Mouse (Mus musculus): ENCODE data around the gene Homez. TPM values are rescaled to one million over a fixed set of nuclear protein-coding genes. Genes with fewer than 3 reads are reported as not detected.
A peak's percentile ranks its signal among the peaks of the same experiment; 100 is the strongest.

Homez gene
- polyA plus RNA-seq (2012; ENCODE audit: insufficient read depth, low replicate concordance), result 1.6 and 2.1 TPM in 2 replicates

DNA sequence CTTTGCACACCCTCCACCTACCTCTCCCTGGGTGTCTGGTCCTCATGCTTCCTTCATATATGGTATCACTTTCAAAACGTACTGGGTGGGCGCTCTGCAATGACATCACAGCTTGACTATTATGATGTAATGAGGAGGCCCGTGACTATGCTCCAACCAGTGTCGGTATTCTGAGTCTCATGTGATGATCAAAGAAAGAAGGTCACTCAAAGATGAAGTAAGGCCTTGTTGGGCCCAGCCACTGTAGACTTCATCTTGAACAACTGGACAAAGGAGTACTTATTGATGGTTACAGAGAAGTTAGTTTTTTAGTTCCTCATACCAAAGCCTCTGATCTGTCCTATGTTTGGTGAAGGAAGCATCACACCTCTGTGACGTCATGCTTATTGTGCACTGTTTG, at the start of gene Homez:
Gene Homez (minus strand): TSS at position 101 of the 400 bp plus-strand sequence.
- no peak within 1 kb of the TSS for H3K4me3 ChIP-seq (replicated peaks)
- TF ChIP-seq FLI1 (IDR thresholded peaks at IDR 0.05; ENCODE audit: low read length) (no peak), GATA1 (IDR thresholded peaks at IDR 0.05; ENCODE audit: borderline replicate concordance, low read length) (no peak)
- peaks cover 3% of the 10 kb centered on the region for H3K36me3 ChIP-seq (replicated peaks; ENCODE audit: low read length)
- no peaks in the 10 kb centered on the region for H3K27me3 ChIP-seq (replicated peaks)
- H3K9me3 ChIP-seq, result no peaks in the 10 kb centered on the region
- H3K4me1 ChIP-seq, result peaks cover 30% of the 10 kb centered on the region

DNA sequence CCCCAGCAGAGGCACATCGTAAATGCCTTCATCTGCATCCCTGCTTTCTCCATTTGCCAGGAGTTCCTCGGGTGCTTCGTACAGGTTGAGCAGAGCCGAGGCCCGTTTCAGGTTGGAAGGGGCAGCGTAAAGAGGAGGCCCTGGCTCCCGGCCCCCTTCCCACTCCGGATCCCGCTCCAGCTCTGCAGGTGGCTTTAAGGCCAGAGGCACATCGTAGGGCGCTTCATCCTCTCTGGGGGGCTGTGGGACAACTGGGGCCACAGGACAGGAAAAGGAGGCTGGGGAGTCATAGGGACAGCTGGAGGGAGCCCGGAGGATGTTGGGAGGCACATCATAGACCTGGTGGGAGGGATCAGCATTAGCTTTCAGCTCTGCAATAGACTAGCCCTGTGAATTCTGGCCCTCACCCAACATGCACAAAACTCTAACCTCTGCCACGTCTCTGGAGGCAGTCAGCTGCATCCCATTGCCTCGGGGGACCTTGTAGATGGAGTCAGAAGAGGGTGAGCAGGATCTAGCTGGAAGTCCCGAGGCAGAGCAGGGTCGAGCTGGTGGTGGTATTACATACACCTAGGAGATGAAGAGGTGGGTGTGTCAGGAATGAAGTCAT, 49.4 kb upstream of the Homez start:
- peaks cover 91% of the 10 kb centered on the region for H3K27me3 ChIP-seq (replicated peaks)

DNA sequence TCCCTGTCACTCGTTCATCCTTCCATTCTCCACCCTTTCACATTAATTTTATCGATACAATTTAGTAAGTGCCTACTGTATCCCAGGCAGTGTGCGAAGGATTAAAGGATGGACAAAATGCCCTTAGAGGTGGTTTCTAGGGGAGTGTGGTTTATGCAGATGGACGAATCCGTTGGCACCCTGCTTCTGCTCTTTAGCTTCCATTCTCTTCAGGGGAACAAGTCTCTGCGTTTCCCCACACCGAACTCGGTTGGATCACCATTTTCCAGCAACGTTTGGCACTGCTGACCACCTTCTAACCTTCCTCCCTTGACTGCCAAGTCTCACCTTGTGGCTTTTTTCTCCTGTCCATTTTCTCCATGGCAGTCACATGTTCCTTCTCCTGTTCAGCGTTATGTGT, 42.6 kb upstream of the Homez start:
- Histone ChIP-seq H3K4me3 (replicated peaks) (peak overlapping the region; percentile 92), H3K9me3 (no peaks in the 10 kb centered on the region), H3K36me3 (replicated peaks; ENCODE audit: low read length) (no peaks in the 10 kb centered on the region), H3K4me1 (peaks cover 22% of the 10 kb centered on the region), H3K27me3 (replicated peaks) (peaks cover 94% of the 10 kb centered on the region)
- TF ChIP-seq FLI1 (IDR thresholded peaks at IDR 0.05; ENCODE audit: low read length) (no peak), GATA1 (IDR thresholded peaks at IDR 0.05; ENCODE audit: borderline replicate concordance, low read length) (no peak)

More for the DNA sequence above, 49.4 kb upstream of the Homez start:
- Histone ChIP-seq H3K36me3 (replicated peaks; ENCODE audit: low read length) (no peaks in the 10 kb centered on the region), H3K4me1 (peaks cover 9% of the 10 kb centered on the region), H3K9me3 (peaks cover 19% of the 10 kb centered on the region), H3K4me3 (replicated peaks) (no peak overlapping the region)
- TF ChIP-seq FLI1 (IDR thresholded peaks at IDR 0.05; ENCODE audit: low read length), result no peak
- TF ChIP-seq GATA1 (IDR thresholded peaks at IDR 0.05; ENCODE audit: borderline replicate concordance, low read length), result no peak

DNA sequence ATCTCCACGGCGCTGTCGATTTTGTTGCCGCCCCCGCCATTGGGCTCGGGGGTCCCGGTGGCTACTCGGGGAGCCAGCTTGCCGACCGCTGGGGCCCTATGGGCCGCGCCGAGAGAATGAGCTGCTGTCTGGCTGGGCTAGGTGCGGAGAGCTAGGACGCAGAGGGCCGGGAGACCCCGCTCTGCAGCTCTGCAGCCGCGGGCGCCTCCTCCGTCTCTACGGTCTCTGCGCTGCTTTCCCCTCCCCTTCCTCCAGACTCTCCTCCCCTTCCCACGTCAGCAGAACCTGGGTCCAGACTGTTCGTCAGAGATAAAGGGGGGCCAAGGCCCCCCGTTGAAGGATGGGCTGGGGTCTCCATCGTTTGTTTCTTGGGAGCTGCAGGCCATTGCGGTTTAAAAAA, 42.1 kb upstream of the Homez start, which contains the start of gene Slc22a17:
Gene Slc22a17 (minus strand): TSS at position 247 of the 400 bp plus-strand sequence.
- TF ChIP-seq FLI1 (IDR thresholded peaks at IDR 0.05; ENCODE audit: low read length) (no peak), GATA1 (IDR thresholded peaks at IDR 0.05; ENCODE audit: borderline replicate concordance, low read length) (no peak)
- Histone ChIP-seq H3K9me3 (no peaks in the 10 kb centered on the region), H3K4me3 (replicated peaks) (peak within 1 kb of the TSS; percentile 92), H3K27me3 (replicated peaks) (peaks cover 96% of the 10 kb centered on the region), H3K4me1 (peaks cover 22% of the 10 kb centered on the region), H3K36me3 (replicated peaks; ENCODE audit: low read length) (no peaks in the 10 kb centered on the region)

DNA sequence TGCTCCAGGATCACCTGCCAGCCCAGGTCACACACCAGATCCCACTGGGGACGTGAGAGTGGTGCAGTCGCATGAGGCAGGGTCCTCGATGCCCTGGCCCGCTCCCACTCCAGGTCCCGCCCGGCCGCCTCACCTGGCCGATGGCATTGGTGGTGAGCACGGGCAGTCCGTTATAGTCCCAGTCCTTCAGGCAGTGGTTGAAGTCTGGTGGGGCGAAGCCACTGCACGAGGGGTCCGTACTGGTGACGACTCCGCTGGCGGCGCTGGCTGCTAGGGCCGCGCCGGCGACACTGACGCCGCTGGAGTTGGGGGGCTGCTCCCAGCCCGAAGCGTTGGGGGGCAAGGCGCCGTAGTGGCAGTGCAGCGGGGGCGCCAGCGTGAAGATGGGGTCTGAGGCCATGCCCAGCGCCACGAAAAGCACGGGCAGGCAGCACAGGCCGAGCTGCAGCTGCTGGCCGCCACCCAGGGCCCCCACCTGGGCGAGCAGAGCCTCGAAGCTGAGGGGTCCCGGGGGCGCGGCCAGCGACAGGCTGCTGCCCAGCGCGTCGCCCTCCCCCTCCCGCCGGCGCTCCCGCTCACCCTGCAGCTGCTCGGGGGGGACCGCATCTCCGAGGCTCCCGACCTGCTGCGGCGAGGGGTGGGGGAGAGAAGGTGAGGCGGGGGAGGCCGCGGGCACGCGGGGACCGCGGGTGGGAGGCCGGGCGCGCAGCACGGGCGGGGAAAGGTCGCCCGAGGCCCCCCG, 41.5 kb upstream of the Homez start:
- H3K4me3 ChIP-seq (replicated peaks), result peak overlapping the region; percentile 92
- no peaks in the 10 kb centered on the region for H3K9me3 ChIP-seq
- TF ChIP-seq GATA1 (IDR thresholded peaks at IDR 0.05; ENCODE audit: borderline replicate concordance, low read length) (no peak), FLI1 (IDR thresholded peaks at IDR 0.05; ENCODE audit: low read length) (no peak)
- H3K4me1 ChIP-seq, result peaks cover 22% of the 10 kb centered on the region
- no peaks in the 10 kb centered on the region for H3K36me3 ChIP-seq (replicated peaks; ENCODE audit: low read length)
- peaks cover 97% of the 10 kb centered on the region for H3K27me3 ChIP-seq (replicated peaks)

DNA sequence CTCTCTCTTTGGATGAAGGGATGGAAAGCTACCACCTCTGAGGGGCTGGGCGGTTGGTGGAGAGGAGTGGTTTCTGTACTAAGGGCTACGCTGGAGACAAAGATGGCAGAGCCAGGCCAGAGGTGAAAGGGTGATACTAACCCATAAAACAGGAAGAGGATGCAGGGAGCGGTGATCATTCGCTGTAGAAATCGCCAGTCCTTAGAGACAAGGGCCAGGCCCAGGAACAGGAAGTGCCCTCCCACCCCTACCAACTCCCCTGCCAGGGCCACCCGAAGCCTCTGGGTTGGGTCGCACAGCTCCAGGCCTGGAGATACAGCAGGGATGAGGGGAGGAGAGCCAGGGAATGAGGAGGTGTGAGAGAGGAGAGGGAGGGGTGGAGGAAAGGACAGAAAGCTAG, 37.9 kb upstream of the Homez start:
- Histone ChIP-seq H3K36me3 (replicated peaks; ENCODE audit: low read length) (no peaks in the 10 kb centered on the region), H3K4me3 (replicated peaks) (no peak overlapping the region), H3K9me3 (no peaks in the 10 kb centered on the region), H3K4me1 (peaks cover 22% of the 10 kb centered on the region), H3K27me3 (replicated peaks) (peaks cover 88% of the 10 kb centered on the region)
- no peak for TF ChIP-seq FLI1 (IDR thresholded peaks at IDR 0.05; ENCODE audit: low read length)
- TF ChIP-seq GATA1 (IDR thresholded peaks at IDR 0.05; ENCODE audit: borderline replicate concordance, low read length), result no peak

DNA sequence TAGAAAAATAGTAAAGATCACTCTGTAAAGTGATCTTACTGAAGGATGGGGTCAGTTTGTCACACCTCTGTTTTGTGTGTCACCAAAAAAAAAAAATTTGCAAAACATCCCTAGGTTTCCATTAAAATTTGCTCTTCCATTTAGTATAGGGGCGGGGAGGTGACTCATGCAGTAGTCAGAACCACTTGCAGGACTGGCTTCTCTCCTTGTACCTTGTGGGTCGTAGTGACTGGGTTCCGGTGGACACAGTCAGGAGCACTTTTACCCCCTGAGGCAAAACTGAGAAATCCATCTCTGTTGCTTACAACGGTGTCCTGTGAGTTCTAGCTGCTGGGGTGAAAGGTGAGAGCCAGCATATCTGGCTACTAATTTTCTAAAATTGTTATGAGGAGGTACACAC, 32.9 kb upstream of the Homez start:
- no peaks in the 10 kb centered on the region for H3K9me3 ChIP-seq
- H3K4me1 ChIP-seq, result peaks cover 10% of the 10 kb centered on the region
- peaks cover 40% of the 10 kb centered on the region for H3K27me3 ChIP-seq (replicated peaks)
- peaks cover 6% of the 10 kb centered on the region for H3K36me3 ChIP-seq (replicated peaks; ENCODE audit: low read length)
- TF ChIP-seq GATA1 (IDR thresholded peaks at IDR 0.05; ENCODE audit: borderline replicate concordance, low read length), result no peak
- TF ChIP-seq FLI1 (IDR thresholded peaks at IDR 0.05; ENCODE audit: low read length), result no peak
- H3K4me3 ChIP-seq (replicated peaks), result no peak overlapping the region

DNA sequence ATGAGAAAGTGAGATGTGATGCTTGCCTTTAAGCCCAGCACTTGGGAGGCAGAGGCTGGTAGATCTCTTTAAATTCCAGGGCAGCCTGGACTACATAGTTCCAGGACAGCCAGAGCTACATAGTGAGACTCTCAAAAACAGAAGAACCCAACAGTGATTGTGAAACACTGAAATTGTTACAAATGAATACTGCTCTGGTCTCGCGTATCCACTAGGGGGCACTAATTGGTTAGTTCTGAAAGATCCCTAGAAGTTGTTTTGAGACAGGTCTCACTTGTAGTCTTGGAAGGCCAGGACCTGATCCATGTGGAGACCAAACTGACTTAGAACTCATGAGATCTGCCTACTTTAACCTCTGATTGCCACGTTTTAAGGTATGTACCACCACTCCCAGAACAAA, 29.6 kb upstream of the Homez start:
- peaks cover 12% of the 10 kb centered on the region for H3K27me3 ChIP-seq (replicated peaks)
- TF ChIP-seq FLI1 (IDR thresholded peaks at IDR 0.05; ENCODE audit: low read length), result no peak
- no peak for TF ChIP-seq GATA1 (IDR thresholded peaks at IDR 0.05; ENCODE audit: borderline replicate concordance, low read length)
- peaks cover 38% of the 10 kb centered on the region for H3K36me3 ChIP-seq (replicated peaks; ENCODE audit: low read length)
- H3K4me1 ChIP-seq, result peaks cover 14% of the 10 kb centered on the region; the same call in 1 of the 2 replicates
- no peaks in the 10 kb centered on the region for H3K9me3 ChIP-seq
- no peak overlapping the region for H3K4me3 ChIP-seq (replicated peaks)

DNA sequence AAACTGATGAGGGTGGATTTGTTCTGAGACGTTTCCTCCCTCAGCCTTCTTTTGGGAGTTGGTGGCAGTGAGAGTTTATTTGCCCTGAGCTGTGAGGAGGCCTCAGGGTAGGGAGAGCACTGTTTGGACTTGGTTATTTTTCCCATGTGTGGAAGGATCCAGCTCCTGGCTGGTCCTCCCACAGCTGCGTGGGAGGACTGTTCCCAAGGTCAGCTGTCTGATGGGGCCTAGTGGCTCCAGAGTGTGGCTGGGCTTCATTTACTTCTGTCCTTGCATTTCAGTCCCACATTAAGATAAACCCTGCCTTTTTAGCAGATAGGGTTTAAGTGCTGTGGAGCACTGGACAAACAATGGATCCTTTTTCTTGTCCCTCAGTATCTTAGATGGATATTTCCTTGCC, 26.7 kb upstream of the Homez start:
- H3K4me3 ChIP-seq (replicated peaks), result no peak overlapping the region
- peaks cover 43% of the 10 kb centered on the region for H3K36me3 ChIP-seq (replicated peaks; ENCODE audit: low read length)
- peaks cover 30% of the 10 kb centered on the region for H3K4me1 ChIP-seq
- no peaks in the 10 kb centered on the region for H3K9me3 ChIP-seq
- no peaks in the 10 kb centered on the region for H3K27me3 ChIP-seq (replicated peaks)
- TF ChIP-seq GATA1 (IDR thresholded peaks at IDR 0.05; ENCODE audit: borderline replicate concordance, low read length), result no peak
- no peak for TF ChIP-seq FLI1 (IDR thresholded peaks at IDR 0.05; ENCODE audit: low read length)
